20 mouse cellular contexts compared by ENCODE assay signal in genomic region chr10:122942771-122943170, GRCm38 (mm10).
DNase-seq lines count a peak whose midpoint lies in the region; ATAC-seq and TF ChIP-seq lines count a peak whose summit lies in the region.
"Had no signal": no experiment of that assay in that cellular context is flagged by ENCODE, and none has a peak within 500 bp of the region (broad histone marks: within the 10 kb centered on the region; RNA-seq: fewer than 3 reads in every experiment).

No protein-coding gene starts in this region.

- no peaks in the 10 kb centered on the region for H3K9me3 ChIP-seq in kidney, embryonic 15.5 days (replicated peaks)
- H3K9me3 ChIP-seq: embryonic facial prominence, embryonic 10.5 days; heart, embryonic 12.5 days; hindbrain, embryonic 12.5 days had no signal

- H3K4me3 ChIP-seq in kidney, embryonic 15.5 days (replicated peaks) = no peak overlapping the region
- no peak overlapping the region for H3K4me3 ChIP-seq in layer of hippocampus, adult 2 months
- H3K4me3 ChIP-seq in lung, adult 2 months (replicated peaks; ENCODE audit: extremely low read depth, low read depth, low read length) = no peak overlapping the region
- H3K4me3 ChIP-seq: embryonic facial prominence, embryonic 10.5 days; heart, adult 2 months; heart, embryonic 12.5 days; hindbrain, embryonic 12.5 days had no signal

- no peak for ATAC-seq in kidney, embryonic 15.5 days (replicated peaks; ENCODE audit: low FRiP score)
- ATAC-seq: forebrain, embryonic 14.5 days; hindbrain, embryonic 16.5 days; inflammation-experienced regulatory T-cells, adult 6 months; Patski had no signal

- H3K4me2 ChIP-seq in kidney, embryonic 15.5 days = no peak overlapping the region
- H3K4me2 ChIP-seq: heart, embryonic 12.5 days; hindbrain, embryonic 12.5 days had no signal

- no peak for TF ChIP-seq CTCF in layer of hippocampus, adult 2 months (conservative IDR thresholded peaks at IDR 0.05)
- TF ChIP-seq CTCF in lung, adult 2 months (IDR thresholded peaks at IDR 0.05; ENCODE audit: insufficient read depth, low read length) = no peak

- no peaks in the 10 kb centered on the region for H3K27me3 ChIP-seq in kidney, embryonic 15.5 days
- H3K27me3 ChIP-seq: heart, embryonic 12.5 days; hindbrain, embryonic 12.5 days; Patski had no signal

- no peak overlapping the region for H3K27ac ChIP-seq in kidney, embryonic 15.5 days
- H3K27ac ChIP-seq in layer of hippocampus, adult 2 months = 0 out of 2 replicates have a peak overlapping the region, but pooled peaks have one; percentile 18
- H3K27ac ChIP-seq: embryonic facial prominence, embryonic 10.5 days; heart, adult 2 months; hindbrain, embryonic 12.5 days had no signal

- TF ChIP-seq POLR2A in lung, adult 2 months (IDR thresholded peaks at IDR 0.05; ENCODE audit: borderline replicate concordance, extremely low read depth, low read depth, low read length) = no peak

- 78% methylated on average over 7 of the region's 7 CpGs for WGBS in kidney, embryonic 15.5 days
- 52% methylated on average over 7 of the region's 7 CpGs for WGBS in lung, adult 2 months

- H3K9ac ChIP-seq in kidney, embryonic 15.5 days = no peak overlapping the region
- H3K9ac ChIP-seq: heart, embryonic 12.5 days; hindbrain, embryonic 12.5 days had no signal

- DNase-seq in kidney, adult 11 months = peak; percentile 14
- DNase-seq in layer of hippocampus, adult 2 months (ENCODE audit: low spot score in 2 of 2) = no peak
- no peak for DNase-seq in layer of hippocampus, adult 9-11 months
- peak; percentile 65 for DNase-seq in ZHBTc4 (ENCODE audit: low read depth, low spot score)
- no peak for DNase-seq in lung, adult 2 months
- DNase-seq in yolk sac, embryonic 10.5 days (ENCODE audit: low spot score) = no peak
- DNase-seq: adrenal gland, adult 8-10 months; adrenal gland, postnatal 36 days; cerebellum, postnatal 10 days; gastrocnemius, postnatal 10 days; heart, adult 2 months; heart, postnatal 4 days had no signal

- peaks cover 21% of the 10 kb centered on the region for H3K4me1 ChIP-seq in kidney, embryonic 15.5 days
- no peaks in the 10 kb centered on the region for H3K4me1 ChIP-seq in lung, adult 2 months (ENCODE audit: control insufficient read depth, insufficient read depth, low read length)
- H3K4me1 ChIP-seq: embryonic facial prominence, embryonic 10.5 days had no signal

- no peaks in the 10 kb centered on the region for H3K36me3 ChIP-seq in kidney, embryonic 15.5 days
- H3K36me3 ChIP-seq: embryonic facial prominence, embryonic 10.5 days; heart, embryonic 12.5 days; hindbrain, embryonic 12.5 days had no signal

Comparison
In these comparisons a context has a peak if more than half of its experiments do, and no peak if none do; other contexts are left out.
1. DNase-seq: peak in kidney, adult 11 months (single experiment) and ZHBTc4 (single experiment); none in layer of hippocampus, adult 2 months (0 of 2), layer of hippocampus, adult 9-11 months (single experiment), lung, adult 2 months (single experiment) and yolk sac, embryonic 10.5 days (single experiment).